Mouse (Mus musculus) heart, embryonic 11.5 days (tissue): ENCODE data around the gene Sox4. TPM values are rescaled to one million over a fixed set of nuclear protein-coding genes. Genes with fewer than 3 reads are reported as not detected.
A peak's percentile ranks its signal among the peaks of the same experiment; 100 is the strongest.

Source experiments
- ATAC-seq: fragments of 200-750 bp; cut with Nextera tagmentation; replicated peaks from 2 replicates; pipeline ENCODE4 v1.8.0; 2017; ENCODE audit warnings: moderate library complexity; ENCODE audit not compliant: insufficient number of reproducible peaks, low FRiP score, low TSS enrichment
- H3K27ac ChIP-seq: fragments of 300-500 bp; sonication (generic); 2 replicates; pipeline ENCODE4 v1.5.1; 2014; ENCODE audit warnings: mild to moderate bottlenecking, low read depth, low read length
- H3K27me3 ChIP-seq: fragments of 300-500 bp; sonication (generic); 2 replicates; pipeline ENCODE4 v1.6.1; 2014; ENCODE audit warnings: mild to moderate bottlenecking, low read length, mixed read lengths; ENCODE audit not compliant: control insufficient read depth, insufficient read depth
- H3K36me3 ChIP-seq: fragments of 300-500 bp; sonication (generic); 2 replicates; pipeline ENCODE4 v1.6.1; 2014; ENCODE audit warnings: mild to moderate bottlenecking, low read length, moderate library complexity, mixed read lengths; ENCODE audit not compliant: control insufficient read depth, insufficient read depth
- H3K4me1 ChIP-seq: fragments of 300-500 bp; sonication (generic); 2 replicates; pipeline ENCODE4 v1.6.1; 2014; ENCODE audit warnings: low read length; ENCODE audit not compliant: control insufficient read depth, insufficient read depth
- H3K4me2 ChIP-seq: fragments of 300-500 bp; sonication (generic); 2 replicates; pipeline ENCODE4 v1.6.1; 2014; ENCODE audit warnings: mild to moderate bottlenecking, moderate library complexity
- H3K4me3 ChIP-seq: fragments of 300-500 bp; sonication (generic); 2 replicates; pipeline ENCODE4 v1.5.1; 2014; ENCODE audit warnings: low read depth, low read length
- H3K9ac ChIP-seq: fragments of 300-500 bp; sonication (generic); 2 replicates; pipeline ENCODE4 v1.6.1; 2014; ENCODE audit warnings: mild to moderate bottlenecking, low read depth, low read length, moderate library complexity
- H3K9me3 ChIP-seq: fragments of 300-500 bp; sonication (generic); replicated peaks from 2 replicates; pipeline ENCODE4 v1.6.1; 2016; ENCODE audit warnings: low read length; ENCODE audit not compliant: control insufficient read depth
- WGBS: fragments of 180-500 bp; shearing (Covaris S2); extraction: QIAGEN DNeasy Blood & Tissue Kit; methylation state at CpG from one replicate; pipeline ENCODE4 v1.1.7; 2014; ENCODE audit not compliant: insufficient replicate concordance; 5-methylcytosine and 5-hydroxymethylcytosine counted together
- polyA plus RNA-seq: library from polyadenylated mRNA; unstranded; fragments of >200 nt; fragmentation: Nextera tagmentation; extraction: Ambion mirVana; gene quantifications from 2 replicates; pipeline ENCODE4 v1.2.1, GENCODE M21; 2014

Gene Sox4
- polyA plus RNA-seq, 1 experiment from 2014 or later = 47.0 TPM

DNA sequence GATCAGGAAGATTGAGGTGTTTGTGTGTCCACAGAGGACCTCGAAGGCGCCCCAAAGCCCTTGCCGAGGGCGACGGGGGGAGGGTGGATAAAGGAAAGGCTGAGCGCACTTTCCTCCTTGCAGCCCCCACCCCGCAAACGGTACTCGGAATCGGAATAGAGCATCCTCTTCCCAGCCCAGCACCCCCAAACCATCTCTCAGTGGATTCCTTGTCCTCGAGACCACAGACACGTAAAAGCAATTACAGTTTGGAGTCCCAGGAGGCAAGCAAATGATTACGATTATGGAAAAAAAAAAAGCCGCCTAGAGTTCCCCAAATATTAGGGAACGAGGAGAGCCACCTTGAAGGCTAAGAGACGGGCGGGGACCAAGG, 5.5 kb upstream of the Sox4 start:
- WGBS = under 1% methylated on average over 17 of the region's 17 CpGs
- Histone ChIP-seq H3K36me3 (no peaks in the 10 kb centered on the region), H3K27ac (peak overlapping the region; percentile 96)

DNA sequence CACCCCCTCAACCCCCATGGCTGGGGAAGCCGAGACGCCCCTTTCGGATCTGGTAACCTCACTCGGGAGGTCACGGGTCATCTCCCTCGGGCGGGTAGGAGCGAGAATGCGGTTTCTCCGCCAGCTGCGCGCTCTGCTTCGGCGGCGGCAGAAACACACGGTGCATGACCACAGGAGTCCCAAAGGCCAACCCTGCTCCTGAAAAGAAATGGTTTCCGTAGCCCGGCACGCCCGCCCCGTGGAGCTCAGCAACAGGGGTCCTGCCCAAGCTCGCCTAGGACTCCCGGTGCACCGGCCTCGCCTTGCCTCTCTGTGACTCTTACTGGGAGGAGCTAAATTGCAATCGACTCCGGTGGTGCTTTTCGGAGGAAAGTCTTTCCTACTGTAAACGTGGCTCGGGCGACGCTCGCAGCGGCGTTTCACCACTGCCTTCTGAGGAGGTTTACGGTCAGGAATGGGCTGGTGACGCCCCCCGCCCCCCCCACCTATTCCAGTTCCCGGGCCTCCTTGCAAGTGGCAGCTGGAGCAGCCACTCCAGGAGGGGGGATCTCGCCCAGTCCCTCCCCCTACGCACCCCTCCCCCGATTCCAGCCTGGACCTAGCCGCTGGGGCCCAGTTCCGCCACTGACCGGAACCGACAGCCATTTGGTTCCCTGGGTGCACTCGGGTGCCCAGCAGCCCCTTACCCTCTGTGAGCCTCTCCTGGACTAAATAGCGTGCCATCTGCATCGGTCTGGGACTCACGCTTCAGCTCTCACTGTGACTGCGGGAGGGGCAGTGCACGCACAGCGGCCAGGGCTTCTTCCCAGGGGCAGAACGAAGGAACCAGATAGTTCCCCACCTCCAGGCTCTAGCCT, 4.9 kb upstream of the Sox4 start:
- WGBS = under 1% methylated on average over 54 of the region's 54 CpGs

More for the DNA sequence above, 5.5 kb upstream of the Sox4 start:
- no peaks in the 10 kb centered on the region for H3K9me3 ChIP-seq
- no peak for ATAC-seq
- H3K27me3 ChIP-seq = no peaks in the 10 kb centered on the region
- peak overlapping the region; percentile 87 for H3K9ac ChIP-seq
- 0 out of 2 replicates have a peak, but pooled peaks cover 5% of the 10 kb centered on the region for H3K4me1 ChIP-seq
- H3K4me3 ChIP-seq = peak overlapping the region; percentile 58
- peak overlapping the region; percentile 96 for H3K4me2 ChIP-seq

GRCm38 (mm10) chr13:28957765-28958164, 4.3 kb upstream of the Sox4 start:
- peak overlapping the region; percentile 87 for H3K9ac ChIP-seq
- 1% methylated on average over 16 of the region's 16 CpGs for WGBS
- H3K36me3 ChIP-seq = no peaks in the 10 kb centered on the region
- no peaks in the 10 kb centered on the region for H3K27me3 ChIP-seq
- H3K4me1 ChIP-seq = 0 out of 2 replicates have a peak, but pooled peaks cover 5% of the 10 kb centered on the region
- H3K4me2 ChIP-seq = peak overlapping the region; percentile 96
- ATAC-seq = 0 out of 2 replicates have a peak, but pooled peaks have one; percentile 25
- peak overlapping the region; percentile 96 for H3K27ac ChIP-seq
- H3K9me3 ChIP-seq = no peaks in the 10 kb centered on the region
- peak overlapping the region; percentile 58 for H3K4me3 ChIP-seq

More for the DNA sequence above, 4.9 kb upstream of the Sox4 start:
- Histone ChIP-seq H3K27me3 (no peaks in the 10 kb centered on the region), H3K9ac (peak overlapping the region; percentile 87), H3K4me2 (peak overlapping the region; percentile 96), H3K4me1 (0 out of 2 replicates have a peak, but pooled peaks cover 5% of the 10 kb centered on the region), H3K27ac (peak overlapping the region; percentile 96), H3K36me3 (no peaks in the 10 kb centered on the region), H3K9me3 (no peaks in the 10 kb centered on the region), H3K4me3 (peak overlapping the region; percentile 58)
- ATAC-seq = peak; percentile 78

- H3K36me3 ChIP-seq = no peaks in the 10 kb centered on the region
- peak overlapping the region; percentile 100 for H3K9ac ChIP-seq
- under 1% methylated on average over 96 of the region's 98 CpGs for WGBS
- peak overlapping the region; percentile 100 for H3K27ac ChIP-seq
- H3K4me3 ChIP-seq = peak overlapping the region; percentile 98
- peaks cover 11% of the 10 kb centered on the region for H3K4me1 ChIP-seq
- peak; percentile 37 for ATAC-seq
- no peaks in the 10 kb centered on the region for H3K27me3 ChIP-seq
- H3K9me3 ChIP-seq = no peaks in the 10 kb centered on the region
- H3K4me2 ChIP-seq = peak overlapping the region; percentile 63
Observed at GRCm38 (mm10) chr13:28952576-28953571, 639 bp downstream of the Sox4 start.

DNA sequence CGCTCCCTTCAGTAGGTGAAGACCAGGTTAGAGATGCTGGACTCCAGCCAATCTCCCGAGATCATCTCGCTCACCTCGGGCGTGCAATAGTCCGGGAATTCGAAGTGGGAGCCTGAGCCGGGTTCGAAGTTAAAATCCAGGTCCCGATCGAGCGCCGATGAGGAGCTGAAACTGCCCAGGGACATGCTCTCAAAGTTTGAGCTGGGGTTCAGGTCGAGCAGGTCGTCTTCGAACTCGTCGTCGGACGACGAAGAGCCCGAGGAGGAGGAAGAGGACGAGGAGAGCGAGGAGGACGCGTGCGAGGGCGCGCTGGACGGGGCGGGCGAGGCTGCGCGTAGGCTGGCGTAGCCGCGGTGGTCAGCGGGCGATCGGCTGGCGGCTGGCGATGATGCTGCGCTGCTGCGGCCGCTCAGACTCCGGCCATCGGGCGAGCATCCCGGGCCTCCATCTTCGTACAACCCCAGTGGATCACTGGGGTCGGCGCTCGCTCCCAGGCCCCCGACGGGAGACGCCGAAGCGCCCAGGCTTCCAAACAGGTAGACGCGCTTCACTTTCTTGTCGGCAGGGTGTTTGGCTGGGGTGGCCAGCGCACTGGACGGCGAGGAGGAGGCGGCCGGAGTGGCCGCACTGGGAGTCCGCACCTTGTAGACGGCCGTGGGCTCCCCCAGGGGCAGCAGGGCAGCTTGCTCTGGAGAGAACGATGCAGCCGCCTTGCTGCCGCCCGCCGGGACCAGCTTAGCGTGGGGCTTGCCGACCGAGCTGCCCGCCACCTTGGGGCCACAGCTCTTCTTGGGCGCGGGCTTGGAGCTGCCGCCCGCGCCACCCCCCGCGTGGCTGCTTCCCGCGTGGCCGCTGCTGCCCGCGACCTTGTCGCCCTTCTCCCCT, 1.6 kb downstream of the Sox4 start:
- H3K9me3 ChIP-seq = no peaks in the 10 kb centered on the region
- H3K27ac ChIP-seq = peak overlapping the region; percentile 100
- under 1% methylated on average over 92 of the region's 92 CpGs for WGBS
- H3K9ac ChIP-seq = peak overlapping the region; percentile 100
- H3K4me2 ChIP-seq = peak overlapping the region; percentile 63
- H3K4me1 ChIP-seq = peaks cover 16% of the 10 kb centered on the region
- no peaks in the 10 kb centered on the region for H3K27me3 ChIP-seq
- peak overlapping the region; percentile 98 for H3K4me3 ChIP-seq
- H3K36me3 ChIP-seq = no peaks in the 10 kb centered on the region
- ATAC-seq = no peak

DNA sequence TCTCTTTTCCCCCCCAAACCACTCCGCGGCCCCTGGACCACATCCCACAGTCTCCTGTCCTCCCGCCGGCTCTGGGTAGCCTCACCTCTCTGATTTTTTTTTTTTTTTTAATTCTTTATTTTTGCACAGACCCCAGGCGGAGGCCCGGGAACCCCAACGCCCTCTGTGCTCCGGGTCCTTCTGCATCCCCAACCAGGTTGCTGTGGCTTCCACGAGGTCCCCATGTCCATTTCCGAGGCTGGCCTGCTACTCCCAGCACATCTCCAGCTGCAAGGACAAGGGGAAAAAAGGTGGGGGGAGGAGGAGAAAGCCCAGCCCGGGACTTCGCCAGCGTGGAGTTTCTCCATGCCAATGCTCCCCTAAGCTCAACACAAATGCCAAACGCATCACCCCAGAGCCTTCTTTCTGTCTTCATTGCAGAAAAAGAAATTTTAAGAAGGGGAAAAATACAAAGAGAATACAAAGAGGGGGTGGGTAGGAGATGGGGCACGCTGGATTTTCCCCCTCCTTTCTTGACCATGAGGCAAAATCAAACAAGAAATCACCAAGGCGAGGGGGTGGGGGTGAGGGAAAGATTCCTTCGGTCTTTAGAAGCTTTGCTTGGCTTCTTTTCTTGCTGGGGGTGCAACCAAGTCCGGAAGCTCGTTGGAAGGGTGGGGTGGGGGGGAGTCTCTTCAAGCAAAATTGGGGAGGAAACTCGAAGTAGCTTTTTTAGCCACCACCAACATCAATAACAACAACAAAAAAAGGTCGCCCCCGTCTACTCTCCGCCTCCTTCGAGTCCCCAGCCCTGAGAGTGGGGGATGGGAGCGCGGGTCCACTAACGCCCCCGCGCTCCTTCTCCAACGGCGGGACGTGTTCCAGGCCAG, 2.7 kb downstream of the Sox4 start:
- Histone ChIP-seq H3K4me2 (peak overlapping the region; percentile 63), H3K27me3 (no peaks in the 10 kb centered on the region), H3K4me1 (peaks cover 18% of the 10 kb centered on the region), H3K27ac (peak overlapping the region; percentile 100), H3K9me3 (no peaks in the 10 kb centered on the region), H3K36me3 (no peaks in the 10 kb centered on the region), H3K4me3 (peak overlapping the region; percentile 98), H3K9ac (peak overlapping the region; percentile 100)
- WGBS = 1% methylated on average over 32 of the region's 32 CpGs
- ATAC-seq = no peak

GRCm38 (mm10) chr13:28950266-28950622, 3.3 kb downstream of the Sox4 start:
- peak overlapping the region; percentile 100 for H3K9ac ChIP-seq
- H3K36me3 ChIP-seq = no peaks in the 10 kb centered on the region
- WGBS = under 1% methylated on average over 9 of the region's 9 CpGs
- H3K27me3 ChIP-seq = no peaks in the 10 kb centered on the region
- no peaks in the 10 kb centered on the region for H3K9me3 ChIP-seq
- peak overlapping the region; percentile 98 for H3K4me3 ChIP-seq
- H3K4me1 ChIP-seq = peaks cover 18% of the 10 kb centered on the region
- H3K27ac ChIP-seq = peak overlapping the region; percentile 100
- ATAC-seq = no peak
- peak overlapping the region; percentile 63 for H3K4me2 ChIP-seq
